Comparison of ENCODE assay signal across 21 mouse cellular contexts in genomic region chr13:97184168-97184567, GRCm38 (mm10). TPM values are rescaled to one million over a fixed set of nuclear protein-coding genes. Genes with fewer than 3 reads are reported as not detected.
DNase-seq lines count a peak whose midpoint lies in the region; ATAC-seq and TF ChIP-seq lines count a peak whose summit lies in the region.
"Had no signal": no experiment of that assay in that cellular context is flagged by ENCODE, and none has a peak within 500 bp of the region (broad histone marks: within the 10 kb centered on the region; RNA-seq: fewer than 3 reads in every experiment).

No protein-coding gene starts in this region.

- H3K4me1 ChIP-seq in heart, embryonic 13.5 days = peaks cover 23% of the 10 kb centered on the region
- peaks cover 7% of the 10 kb centered on the region for H3K4me1 ChIP-seq in intestine, embryonic 15.5 days (replicated peaks)
- peaks cover 10% of the 10 kb centered on the region; the same call in 1 of the 2 replicates for H3K4me1 ChIP-seq in intestine, embryonic 16.5 days (ENCODE audit: control insufficient read depth, insufficient read depth, low read length)
- H3K4me1 ChIP-seq: embryonic facial prominence, embryonic 12.5 days had no signal

- 84% methylated on average over 2 of the region's 2 CpGs for WGBS in heart, embryonic 13.5 days
- 56% methylated on average over 2 of the region's 2 CpGs for WGBS in intestine, embryonic 15.5 days
- 61% methylated on average over 2 of the region's 2 CpGs for WGBS in intestine, embryonic 16.5 days

- peak overlapping the region; percentile 76 for H3K27ac ChIP-seq in heart, embryonic 13.5 days (replicated peaks)
- H3K27ac ChIP-seq in layer of hippocampus, adult 2 months = peak overlapping the region; percentile 8; the same call in 1 of the 2 replicates
- 0 out of 2 replicates have a peak overlapping the region, but pooled peaks have one; percentile 62 for H3K27ac ChIP-seq in intestine, embryonic 15.5 days
- H3K27ac ChIP-seq in intestine, embryonic 16.5 days (ENCODE audit: low read length) = peak overlapping the region; percentile 80; the same call in 1 of the 2 replicates
- H3K27ac ChIP-seq: embryonic facial prominence, embryonic 10.5 days; embryonic facial prominence, embryonic 12.5 days; forebrain, embryonic 13.5 days; forebrain, embryonic 15.5 days had no signal

- no peak for DNase-seq in heart, postnatal 25 days (ENCODE audit: low spot score)
- no peak for DNase-seq in layer of hippocampus, adult 2 months (ENCODE audit: low spot score in 2 of 2)
- no peak for DNase-seq in layer of hippocampus, postnatal 25 days (ENCODE audit: extremely low spot score in 1 of 2, low spot score in 1 of 2)
- no peak for DNase-seq in retina, embryonic 14.5 days (ENCODE audit: low spot score)
- no peak for DNase-seq in embryo, embryonic 10 days (ENCODE audit: low spot score)
- DNase-seq: adrenal gland, adult 2 months; adrenal gland, postnatal 25 days; cerebellum, adult 11 months; cerebellum, adult 18-20 months; cerebellum, adult 8-10 months; cerebellum, adult 9-11 months; cerebellum, postnatal 14 days; cerebellum, postnatal 36 days had no signal

- no peak overlapping the region for H3K4me2 ChIP-seq in heart, embryonic 13.5 days
- H3K4me2 ChIP-seq in intestine, embryonic 15.5 days (replicated peaks) = no peak overlapping the region
- no peak overlapping the region for H3K4me2 ChIP-seq in intestine, embryonic 16.5 days (ENCODE audit: low read depth, low read length)
- H3K4me2 ChIP-seq: embryonic facial prominence, embryonic 12.5 days; forebrain, embryonic 13.5 days; forebrain, embryonic 15.5 days had no signal

- H3K9me3 ChIP-seq in heart, embryonic 13.5 days = no peaks in the 10 kb centered on the region
- H3K9me3 ChIP-seq in intestine, embryonic 15.5 days = no peaks in the 10 kb centered on the region
- H3K9me3 ChIP-seq in intestine, embryonic 16.5 days (ENCODE audit: control insufficient read depth, low read length) = no peaks in the 10 kb centered on the region
- H3K9me3 ChIP-seq: embryonic facial prominence, embryonic 10.5 days; embryonic facial prominence, embryonic 12.5 days; forebrain, embryonic 13.5 days; forebrain, embryonic 15.5 days had no signal

- no peak for ATAC-seq in heart, embryonic 13.5 days (ENCODE audit: extremely low read depth, insufficient number of reproducible peaks, low FRiP score, low TSS enrichment)
- peak; percentile 79 for ATAC-seq in intestine, embryonic 15.5 days
- peak; percentile 80 for ATAC-seq in intestine, embryonic 16.5 days
- ATAC-seq: forebrain, embryonic 13.5 days; forebrain, embryonic 15.5 days had no signal

- no peaks in the 10 kb centered on the region for H3K27me3 ChIP-seq in heart, embryonic 13.5 days (replicated peaks)
- H3K27me3 ChIP-seq in intestine, embryonic 15.5 days (replicated peaks) = no peaks in the 10 kb centered on the region
- H3K27me3 ChIP-seq in intestine, embryonic 16.5 days (replicated peaks; ENCODE audit: control insufficient read depth, insufficient read depth, low read length) = no peaks in the 10 kb centered on the region
- H3K27me3 ChIP-seq: embryonic facial prominence, embryonic 12.5 days; forebrain, embryonic 13.5 days; forebrain, embryonic 15.5 days had no signal

- no peak for TF ChIP-seq CTCF in layer of hippocampus, adult 2 months (conservative IDR thresholded peaks at IDR 0.05)

- no peak overlapping the region for H3K9ac ChIP-seq in heart, embryonic 13.5 days
- no peak overlapping the region for H3K9ac ChIP-seq in intestine, embryonic 15.5 days
- H3K9ac ChIP-seq in intestine, embryonic 16.5 days (ENCODE audit: low read depth, low read length) = no peak overlapping the region
- H3K9ac ChIP-seq: embryonic facial prominence, embryonic 12.5 days; forebrain, embryonic 13.5 days; forebrain, embryonic 15.5 days had no signal

- H3K36me3 ChIP-seq in heart, embryonic 13.5 days = peaks cover 45% of the 10 kb centered on the region
- H3K36me3 ChIP-seq in intestine, embryonic 15.5 days = peaks cover 12% of the 10 kb centered on the region; the same call in 1 of the 2 replicates
- H3K36me3 ChIP-seq in intestine, embryonic 16.5 days (ENCODE audit: control insufficient read depth, insufficient read depth, low read length) = no peaks in the 10 kb centered on the region
- H3K36me3 ChIP-seq: forebrain, embryonic 15.5 days had no signal

- no peak overlapping the region for H3K4me3 ChIP-seq in heart, embryonic 13.5 days
- no peak overlapping the region for H3K4me3 ChIP-seq in layer of hippocampus, adult 2 months
- no peak overlapping the region for H3K4me3 ChIP-seq in intestine, embryonic 15.5 days (replicated peaks)
- no peak overlapping the region for H3K4me3 ChIP-seq in intestine, embryonic 16.5 days (ENCODE audit: low read length)
- H3K4me3 ChIP-seq: embryonic facial prominence, embryonic 10.5 days; embryonic facial prominence, embryonic 12.5 days; forebrain, embryonic 13.5 days; forebrain, embryonic 15.5 days had no signal

- intact Hi-C loops in heart, postnatal 25 days (cut with DNase I) = no loop called here

RNA-seq across cellular contexts. Expression of gene Hexb, which starts 14.0 kb away (rescaled TPM):
- 33.4 and 33.9 TPM in 2 replicates for polyA plus RNA-seq in heart, embryonic 13.5 days (2015; fragmentation: Nextera tagmentation; extraction: Ambion mirVana)
- 10 to 100 TPM; 20.8 to 23.2 TPM for total RNA-seq in heart, postnatal 25 days (2021)
- total RNA-seq in layer of hippocampus, adult 2 months (2021) = 100 to 1,000 TPM; 118 to 124 TPM
- total RNA-seq in layer of hippocampus, postnatal 25 days (2021) = 100 to 1,000 TPM; 122 to 135 TPM
- polyA plus RNA-seq in intestine, embryonic 15.5 days (2015; fragmentation: Nextera tagmentation; extraction: Ambion mirVana) = 93.1 and 94.7 TPM in 2 replicates
- polyA plus RNA-seq in intestine, embryonic 16.5 days (2015; fragmentation: Nextera tagmentation; extraction: Ambion mirVana) = 142 and 184 TPM in 2 replicates

RNA-seq across cellular contexts. Expression of gene Gfm2, which starts 46.4 kb away (rescaled TPM):
- 26.4 and 29.7 TPM in 2 replicates for polyA plus RNA-seq in heart, embryonic 13.5 days (2015; fragmentation: Nextera tagmentation; extraction: Ambion mirVana)
- 10 to 100 TPM; 49.0 to 51.3 TPM for total RNA-seq in heart, postnatal 25 days (2021)
- total RNA-seq in layer of hippocampus, adult 2 months (2021) = 10 to 100 TPM; 30.0 to 31.2 TPM
- 10 to 100 TPM; 25.1 to 29.6 TPM for total RNA-seq in layer of hippocampus, postnatal 25 days (2021)
- 34.6 and 35.7 TPM in 2 replicates for polyA plus RNA-seq in intestine, embryonic 15.5 days (2015; fragmentation: Nextera tagmentation; extraction: Ambion mirVana)
- polyA plus RNA-seq in intestine, embryonic 16.5 days (2015; fragmentation: Nextera tagmentation; extraction: Ambion mirVana) = 37.8 and 41.3 TPM in 2 replicates

RNA-seq across cellular contexts. Expression of gene Nsa2, which starts 46.4 kb away (rescaled TPM):
- polyA plus RNA-seq in heart, embryonic 13.5 days (2015; fragmentation: Nextera tagmentation; extraction: Ambion mirVana) = 43.0 and 45.7 TPM in 2 replicates
- total RNA-seq in heart, postnatal 25 days (2021) = 10 to 100 TPM; 42.8 to 43.9 TPM
- total RNA-seq in layer of hippocampus, adult 2 months (2021) = 10 to 100 TPM; 51.3 to 52.3 TPM
- 10 to 100 TPM; 52.2 to 54.3 TPM for total RNA-seq in layer of hippocampus, postnatal 25 days (2021)
- 54.5 and 58.9 TPM in 2 replicates for polyA plus RNA-seq in intestine, embryonic 15.5 days (2015; fragmentation: Nextera tagmentation; extraction: Ambion mirVana)
- polyA plus RNA-seq in intestine, embryonic 16.5 days (2015; fragmentation: Nextera tagmentation; extraction: Ambion mirVana) = 47.9 and 51.2 TPM in 2 replicates

RNA-seq across cellular contexts. Expression of gene Enc1, which starts 56.7 kb away (rescaled TPM):
- polyA plus RNA-seq in heart, embryonic 13.5 days (2015; fragmentation: Nextera tagmentation; extraction: Ambion mirVana) = 4.0 TPM in 2 replicates
- 1 to 10 TPM; 5.6 to 6.4 TPM for total RNA-seq in heart, postnatal 25 days (2021)
- total RNA-seq in layer of hippocampus, adult 2 months (2021) = 100 to 1,000 TPM; 744 to 746 TPM
- total RNA-seq in layer of hippocampus, postnatal 25 days (2021) = 100 to 1,000 TPM; 670 to 691 TPM
- polyA plus RNA-seq in intestine, embryonic 15.5 days (2015; fragmentation: Nextera tagmentation; extraction: Ambion mirVana) = 6.0 and 6.1 TPM in 2 replicates
- 5.8 and 6.1 TPM in 2 replicates for polyA plus RNA-seq in intestine, embryonic 16.5 days (2015; fragmentation: Nextera tagmentation; extraction: Ambion mirVana)
- total RNA-seq: MEL had no signal

Comparison
In these comparisons a context has a peak if more than half of its experiments do, and no peak if none do; other contexts are left out.
1. H3K27ac ChIP-seq: peak in every context shown above with its lines; median percentile 80 in intestine, embryonic 16.5 days; 76 in heart, embryonic 13.5 days; 62 in intestine, embryonic 15.5 days; 8 in layer of hippocampus, adult 2 months.
2. RNA of gene Hexb, which starts 14.0 kb away (total RNA-seq): 122 to 135 TPM in layer of hippocampus, postnatal 25 days and 118 to 124 TPM in layer of hippocampus, adult 2 months; 20.8 to 23.2 TPM in heart, postnatal 25 days; every median in the first group is over 4 times any median in the second.